Mouse (Mus musculus) lung, postnatal 0 days (tissue): ENCODE measurements around the gene Wdr73. TPM values are rescaled to one million over a fixed set of nuclear protein-coding genes. Genes with fewer than 3 reads are reported as not detected.
A peak's percentile ranks its signal among the peaks of the same experiment; 100 is the strongest.

Experiments
- ATAC-seq: fragments of 200-750 bp; cut with Nextera tagmentation; 2 replicates; pipeline ENCODE4 v1.8.0; 2017; ENCODE audit warnings: moderate library complexity
- DNase-seq: peaks from one replicate; pipeline ENCODE4 v3.0.0-alpha.2; 2016; ENCODE audit warnings: low spot score
- H3K27ac ChIP-seq: fragments of 300-500 bp; sonication (generic); 2 replicates; pipeline ENCODE4 v1.5.1; 2014; ENCODE audit warnings: antibody characterized with exemption, mild to moderate bottlenecking, low read length, mixed read lengths
- H3K27me3 ChIP-seq: fragments of 300-500 bp; sonication (generic); replicated peaks from 2 replicates; pipeline ENCODE4 v1.6.1; 2014; ENCODE audit warnings: low read length, mixed read lengths; ENCODE audit not compliant: insufficient read depth
- H3K36me3 ChIP-seq: fragments of 300-500 bp; sonication (generic); 2 replicates; pipeline ENCODE4 v1.6.1; 2014; ENCODE audit warnings: low read length, mixed read lengths; ENCODE audit not compliant: insufficient read depth
- H3K4me1 ChIP-seq: fragments of 300-500 bp; sonication (generic); 2 replicates; pipeline ENCODE4 v1.6.1; 2014; ENCODE audit warnings: antibody characterized with exemption, low read depth, low read length, mixed read lengths; ENCODE audit not compliant: insufficient read depth
- H3K4me2 ChIP-seq: fragments of 300-500 bp; sonication (generic); replicated peaks from 2 replicates; pipeline ENCODE4 v1.6.1; 2014; ENCODE audit warnings: low read depth, mild to moderate bottlenecking, low read length, moderate library complexity, mixed read lengths
- H3K4me3 ChIP-seq: fragments of 300-500 bp; sonication (generic); 2 replicates; pipeline ENCODE4 v1.5.1; 2014; ENCODE audit warnings: low read depth, low read length
- H3K9ac ChIP-seq: fragments of 300-500 bp; sonication (generic); replicated peaks from 2 replicates; pipeline ENCODE4 v1.6.1; 2014; ENCODE audit warnings: low read depth, mild to moderate bottlenecking
- H3K9me3 ChIP-seq: fragments of 300-500 bp; sonication (generic); 2 replicates; pipeline ENCODE4 v1.6.1; 2016; ENCODE audit warnings: low read length, mixed read lengths
- CTCF ChIP-seq: IDR thresholded peaks from 2 replicates; pipeline ENCODE4 v1.5.1; 2016; ENCODE audit warnings: antibody characterized with exemption, mild to moderate bottlenecking
- EP300 ChIP-seq: IDR thresholded peaks from 2 replicates; pipeline ENCODE4 v1.6.1; 2016; ENCODE audit warnings: antibody characterized with exemption, mild to moderate bottlenecking, control low read depth
- WGBS: fragments of 180-500 bp; shearing (Covaris S2); extraction: QIAGEN DNeasy Blood & Tissue Kit; methylation state at CpG from one replicate; pipeline ENCODE4 v1.1.7; 2014; 5-methylcytosine and 5-hydroxymethylcytosine counted together
- polyA plus RNA-seq: library from polyadenylated mRNA; unstranded; fragments of >200 nt; fragmentation: Nextera tagmentation; extraction: Ambion mirVana; gene quantifications from 2 replicates; pipeline ENCODE4 v1.2.1, GENCODE M21; 2015

Gene Wdr73
- polyA plus RNA-seq, 1 experiment from 2014 or later, result 17.5 TPM

- Histone ChIP-seq H3K4me3 (no peak overlapping the region), H3K4me1 (no peaks in the 10 kb centered on the region), H3K9me3 (no peaks in the 10 kb centered on the region), H3K4me2 (no peak overlapping the region), H3K9ac (no peak overlapping the region), H3K36me3 (peaks cover 24% of the 10 kb centered on the region; the same call in 1 of the 2 replicates), H3K27me3 (no peaks in the 10 kb centered on the region), H3K27ac (0 out of 2 replicates have a peak overlapping the region, but pooled peaks have one; percentile 32)
- WGBS, result 55% methylated on average over 9 of the region's 9 CpGs
- DNase-seq (peak; percentile 69), ATAC-seq (peak; percentile 70)
- TF ChIP-seq EP300 (no peak), CTCF (no peak)
These were observed 12.0 kb downstream of the Wdr73 start for GRCm38 (mm10) chr7:80889021-80889511.

GRCm38 (mm10) chr7:80888595-80888994 lies 12.5 kb downstream of the Wdr73 start:
- Histone ChIP-seq H3K4me1 (no peaks in the 10 kb centered on the region), H3K4me2 (no peak overlapping the region), H3K9me3 (no peaks in the 10 kb centered on the region), H3K36me3 (peaks cover 22% of the 10 kb centered on the region; the same call in 1 of the 2 replicates), H3K27ac (no peak overlapping the region), H3K9ac (no peak overlapping the region), H3K4me3 (no peak overlapping the region), H3K27me3 (no peaks in the 10 kb centered on the region)
- ATAC-seq (peak; percentile 24; the same call in 1 of the 2 replicates), DNase-seq (no peak)
- no peak for TF ChIP-seq EP300
- no peak for TF ChIP-seq CTCF
- 66% methylated on average over 7 of the region's 7 CpGs for WGBS

GRCm38 (mm10) chr7:80885666-80886065 lies 15.4 kb downstream of the Wdr73 start:
- TF ChIP-seq CTCF, result peak; percentile 66
- TF ChIP-seq EP300, result no peak
- Histone ChIP-seq H3K4me2 (no peak overlapping the region), H3K36me3 (no peaks in the 10 kb centered on the region), H3K4me1 (no peaks in the 10 kb centered on the region), H3K9ac (no peak overlapping the region), H3K27ac (no peak overlapping the region), H3K4me3 (no peak overlapping the region), H3K27me3 (no peaks in the 10 kb centered on the region), H3K9me3 (no peaks in the 10 kb centered on the region)
- DNase-seq, result no peak
- ATAC-seq, result no peak
- WGBS, result 16% methylated on average over 1 of the region's 1 CpGs

- 18% methylated on average over 14 of the region's 14 CpGs for WGBS
- Histone ChIP-seq H3K4me2 (peak overlapping the region; percentile 44), H3K9me3 (no peaks in the 10 kb centered on the region), H3K4me1 (no peaks in the 10 kb centered on the region), H3K27me3 (no peaks in the 10 kb centered on the region), H3K27ac (no peak overlapping the region), H3K9ac (no peak overlapping the region), H3K4me3 (no peak overlapping the region; the same call in 1 of the 2 replicates), H3K36me3 (no peaks in the 10 kb centered on the region)
- TF ChIP-seq EP300 (no peak), CTCF (peak; percentile 75)
- DNase-seq, result peak; percentile 92
- peak; percentile 95 for ATAC-seq
These were observed 18.1 kb downstream of the Wdr73 start for GRCm38 (mm10) chr7:80882830-80883505.

- H3K4me3 ChIP-seq, result no peak overlapping the region
- H3K9me3 ChIP-seq, result no peaks in the 10 kb centered on the region
- DNase-seq, result no peak
- H3K27me3 ChIP-seq, result no peaks in the 10 kb centered on the region
- no peak overlapping the region for H3K27ac ChIP-seq
- 65% methylated on average over 37 of the region's 37 CpGs for WGBS
- no peak overlapping the region for H3K9ac ChIP-seq
- H3K4me2 ChIP-seq, result no peak overlapping the region
- TF ChIP-seq EP300 (no peak), CTCF (peak; percentile 28)
- ATAC-seq, result no peak
- H3K4me1 ChIP-seq, result no peaks in the 10 kb centered on the region
- peaks cover 10% of the 10 kb centered on the region; the same call in 1 of the 2 replicates for H3K36me3 ChIP-seq
These were observed 25.3 kb downstream of the Wdr73 start for GRCm38 (mm10) chr7:80875727-80876126.

- Histone ChIP-seq H3K27me3 (no peaks in the 10 kb centered on the region), H3K4me1 (no peaks in the 10 kb centered on the region), H3K36me3 (peaks cover 10% of the 10 kb centered on the region; the same call in 1 of the 2 replicates), H3K4me3 (no peak overlapping the region), H3K9ac (no peak overlapping the region), H3K9me3 (no peaks in the 10 kb centered on the region), H3K27ac (no peak overlapping the region), H3K4me2 (no peak overlapping the region)
- TF ChIP-seq EP300 (no peak), CTCF (peak; percentile 33; the same call in 1 of the 2 replicates)
- WGBS, result 94% methylated on average over 2 of the region's 2 CpGs
- no peak for ATAC-seq
- DNase-seq, result no peak
These were observed 27.4 kb downstream of the Wdr73 start for GRCm38 (mm10) chr7:80873631-80874030.
